Mouse (Mus musculus) midbrain, embryonic 13.5 days (tissue): Measurements from ENCODE around the gene Il12b. TPM values are rescaled to one million over a fixed set of nuclear protein-coding genes. Genes with fewer than 3 reads are reported as not detected.
A peak's percentile ranks its signal among the peaks of the same experiment; 100 is the strongest.

Source experiments
- ATAC-seq: fragments of 200-750 bp; cut with Nextera tagmentation; 2 replicates; pipeline ENCODE4 v1.8.0; 2017; ENCODE audit warnings: mild to moderate bottlenecking, moderate TSS enrichment, moderate library complexity
- H3K27ac ChIP-seq: fragments of 300-500 bp; sonication (generic); 2 replicates; pipeline ENCODE4 v1.5.1; 2015; ENCODE audit warnings: inconsistent platforms, mild to moderate bottlenecking, moderate library complexity
- H3K27me3 ChIP-seq: fragments of 300-500 bp; sonication (generic); 2 replicates; pipeline ENCODE4 v1.6.1; 2015; ENCODE audit warnings: mild to moderate bottlenecking, inconsistent platforms
- H3K36me3 ChIP-seq: fragments of 300-500 bp; sonication (generic); 2 replicates; pipeline ENCODE4 v1.6.1; 2015; ENCODE audit warnings: mild to moderate bottlenecking, inconsistent platforms
- H3K4me1 ChIP-seq: fragments of 300-500 bp; sonication (generic); replicated peaks from 2 replicates; pipeline ENCODE4 v1.6.1; 2015; ENCODE audit warnings: inconsistent platforms
- H3K4me2 ChIP-seq: fragments of 300-500 bp; sonication (generic); replicated peaks from 2 replicates; pipeline ENCODE4 v1.6.1; 2015; ENCODE audit warnings: moderate library complexity, mild to moderate bottlenecking, inconsistent platforms
- H3K4me3 ChIP-seq: fragments of 300-500 bp; sonication (generic); replicated peaks from 2 replicates; pipeline ENCODE4 v1.5.1; 2015; ENCODE audit warnings: mild to moderate bottlenecking, inconsistent platforms
- H3K9ac ChIP-seq: fragments of 300-500 bp; sonication (generic); replicated peaks from 2 replicates; pipeline ENCODE4 v1.6.1; 2015; ENCODE audit warnings: mild to moderate bottlenecking, inconsistent platforms
- H3K9me3 ChIP-seq: fragments of 300-500 bp; sonication (generic); 2 replicates; pipeline ENCODE4 v1.6.1; 2016; ENCODE audit warnings: mild to moderate bottlenecking, inconsistent platforms
- WGBS: fragments of 180-500 bp; shearing (Covaris S2); methylation state at CpG from one replicate; pipeline ENCODE4 v1.1.7; 2015; 5-methylcytosine and 5-hydroxymethylcytosine counted together
- polyA plus RNA-seq: library from polyadenylated mRNA; unstranded; fragments of >200 nt; fragmentation: Nextera tagmentation; extraction: Ambion mirVana; gene quantifications from 2 replicates; pipeline ENCODE4 v1.2.1, GENCODE M21; 2015

The Il12b gene
- 0.10 TPM in 1 of 2 replicates, not detected in the other for polyA plus RNA-seq

DNA sequence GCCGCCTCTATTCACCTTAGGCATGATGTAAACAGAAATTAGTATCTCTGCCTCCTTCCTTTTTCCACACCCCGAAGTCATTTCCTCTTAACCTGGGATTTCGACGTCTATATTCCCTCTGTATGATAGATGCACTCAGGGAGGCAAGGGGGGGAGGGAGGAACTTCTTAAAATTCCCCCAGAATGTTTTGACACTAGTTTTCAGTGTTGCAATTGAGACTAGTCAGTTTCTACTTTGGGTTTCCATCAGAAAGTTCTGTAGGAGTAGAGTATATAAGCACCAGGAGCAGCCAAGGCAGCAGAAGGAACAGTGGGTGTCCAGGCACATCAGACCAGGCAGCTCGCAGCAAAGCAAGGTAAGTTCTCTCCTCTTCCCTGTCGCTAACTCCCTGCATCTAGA is at the start of gene Il12b:
Il12b (plus strand) TSS at position 301 of the 400 bp plus-strand sequence.
- H3K36me3 ChIP-seq = no peaks in the 10 kb centered on the region
- H3K27me3 ChIP-seq = peaks cover 12% of the 10 kb centered on the region
- no peaks in the 10 kb centered on the region for H3K9me3 ChIP-seq
- WGBS = 78% methylated on average over 6 of the region's 6 CpGs
- no peak within 1 kb of the TSS for H3K27ac ChIP-seq
- ATAC-seq = no peak
- peak within 1 kb of the TSS; percentile 52; the same call in 1 of the 2 replicates for H3K9ac ChIP-seq
- H3K4me3 ChIP-seq = peak within 1 kb of the TSS; percentile 37
- 0 out of 2 replicates have a peak, but pooled peaks cover 12% of the 10 kb centered on the region for H3K4me1 ChIP-seq
- H3K4me2 ChIP-seq = peak within 1 kb of the TSS; percentile 57

DNA sequence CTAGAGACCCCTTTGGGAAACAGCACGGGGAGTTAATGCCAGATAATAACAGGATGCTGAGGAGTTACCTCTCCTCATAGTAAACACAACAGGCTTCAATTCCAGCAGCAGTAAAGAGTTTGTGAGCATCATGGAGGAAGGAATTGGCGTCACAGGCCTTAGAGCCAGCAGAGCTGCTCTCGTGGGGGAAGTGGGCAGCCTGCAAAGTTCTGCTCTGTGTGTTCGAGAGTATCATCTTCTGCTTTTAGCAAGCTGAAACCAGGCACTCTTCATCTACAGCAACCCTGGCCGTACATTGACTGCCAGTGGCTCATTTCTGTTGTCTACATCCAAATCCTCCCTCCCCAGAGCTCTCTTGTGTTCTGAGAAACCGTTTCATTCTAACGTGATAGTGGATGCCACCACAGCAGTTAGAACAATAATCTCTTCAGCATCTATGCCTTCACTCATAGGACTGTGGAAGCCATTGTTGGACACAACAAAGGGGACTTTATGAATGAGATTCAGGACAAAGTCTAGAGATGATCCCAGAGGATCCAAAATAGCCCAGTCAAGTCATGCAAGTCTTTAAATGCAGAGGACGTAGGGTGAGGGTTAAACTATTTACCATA is 44.9 kb upstream of the Il12b start:
- H3K36me3 ChIP-seq = no peaks in the 10 kb centered on the region
- no peaks in the 10 kb centered on the region for H3K9me3 ChIP-seq
- H3K4me2 ChIP-seq = no peak overlapping the region
- ATAC-seq = no peak
- WGBS = 77% methylated on average over 8 of the region's 8 CpGs
- no peak overlapping the region for H3K4me3 ChIP-seq
- no peaks in the 10 kb centered on the region for H3K27me3 ChIP-seq
- H3K27ac ChIP-seq = no peak overlapping the region
- H3K4me1 ChIP-seq = no peaks in the 10 kb centered on the region
- no peak overlapping the region for H3K9ac ChIP-seq

- H3K9ac ChIP-seq = no peak overlapping the region
- no peaks in the 10 kb centered on the region for H3K36me3 ChIP-seq
- H3K4me2 ChIP-seq = no peak overlapping the region
- ATAC-seq = no peak
- no peaks in the 10 kb centered on the region for H3K4me1 ChIP-seq
- no peak overlapping the region for H3K4me3 ChIP-seq
- H3K27ac ChIP-seq = no peak overlapping the region
- whole genome bisulfite sequencing = 97% methylated on average over 4 of the region's 4 CpGs
- no peaks in the 10 kb centered on the region for H3K9me3 ChIP-seq
- H3K27me3 ChIP-seq = no peaks in the 10 kb centered on the region
These were observed 43.7 kb upstream of the Il12b start for GRCm38 (mm10) chr11:44356171-44356570.

GRCm38 (mm10) chr11:44364536-44364935 is 35.3 kb upstream of the Il12b start:
- no peak overlapping the region for H3K4me3 ChIP-seq
- no peaks in the 10 kb centered on the region for H3K9me3 ChIP-seq
- no peak overlapping the region for H3K4me2 ChIP-seq
- no peak overlapping the region for H3K27ac ChIP-seq
- H3K4me1 ChIP-seq = no peaks in the 10 kb centered on the region
- ATAC-seq = no peak
- no peaks in the 10 kb centered on the region for H3K27me3 ChIP-seq
- H3K36me3 ChIP-seq = no peaks in the 10 kb centered on the region
- no peak overlapping the region for H3K9ac ChIP-seq

DNA sequence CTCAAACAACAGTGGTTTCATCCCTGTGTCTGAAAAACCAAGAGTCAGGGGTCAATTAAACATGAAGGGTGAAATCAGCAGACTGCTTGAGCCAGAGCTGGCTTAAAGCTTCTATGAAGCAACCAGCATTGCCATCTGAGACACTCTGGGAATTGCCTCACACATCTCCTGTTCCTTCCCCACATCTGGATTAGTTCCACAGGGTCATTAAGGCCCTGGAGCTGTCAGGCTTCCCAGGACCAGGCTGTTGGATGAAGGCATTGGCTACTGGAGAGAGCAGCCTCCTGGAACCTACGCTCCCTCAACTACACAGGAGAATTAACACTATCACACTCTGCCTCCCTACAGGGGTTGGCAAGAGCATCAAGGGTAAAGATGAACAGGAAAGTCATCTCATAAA is 32.2 kb upstream of the Il12b start:
- ATAC-seq = no peak
- Histone ChIP-seq H3K36me3 (no peaks in the 10 kb centered on the region), H3K4me3 (no peak overlapping the region), H3K9ac (no peak overlapping the region), H3K9me3 (no peaks in the 10 kb centered on the region), H3K4me2 (no peak overlapping the region), H3K27me3 (no peaks in the 10 kb centered on the region), H3K4me1 (no peaks in the 10 kb centered on the region), H3K27ac (no peak overlapping the region)
- WGBS = 86% methylated on average over 1 of the region's 1 CpGs

DNA sequence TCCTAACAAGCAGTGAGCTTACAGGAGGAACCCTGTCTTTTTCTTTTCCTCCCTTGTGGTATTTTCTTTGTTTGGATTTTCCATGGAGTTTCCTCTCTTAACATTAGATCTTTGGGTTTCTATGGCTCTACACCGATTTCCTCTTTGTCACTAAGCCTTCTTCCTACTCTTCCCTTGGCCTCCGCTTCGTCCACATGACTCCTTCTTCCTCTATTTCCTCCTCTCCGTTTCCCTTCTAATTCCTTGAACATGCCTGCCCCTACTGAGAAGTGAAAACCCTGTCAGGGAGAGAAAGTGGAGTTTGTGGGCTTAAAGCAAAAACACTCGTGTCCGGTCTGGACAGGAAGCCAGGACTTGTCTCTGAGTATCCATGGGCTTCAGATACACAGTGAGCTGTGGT is 27.0 kb upstream of the Il12b start:
- H3K4me2 ChIP-seq = no peak overlapping the region
- no peak overlapping the region for H3K4me3 ChIP-seq
- H3K9me3 ChIP-seq = no peaks in the 10 kb centered on the region
- H3K27me3 ChIP-seq = no peaks in the 10 kb centered on the region
- H3K4me1 ChIP-seq = no peaks in the 10 kb centered on the region
- H3K36me3 ChIP-seq = no peaks in the 10 kb centered on the region
- H3K9ac ChIP-seq = no peak overlapping the region
- WGBS = 89% methylated on average over 6 of the region's 6 CpGs
- no peak for ATAC-seq
- no peak overlapping the region for H3K27ac ChIP-seq

- WGBS = 85% methylated on average over 5 of the region's 5 CpGs
- Histone ChIP-seq H3K9me3 (no peaks in the 10 kb centered on the region), H3K27ac (no peak overlapping the region), H3K4me1 (no peaks in the 10 kb centered on the region), H3K4me2 (no peak overlapping the region), H3K27me3 (no peaks in the 10 kb centered on the region), H3K4me3 (no peak overlapping the region), H3K36me3 (no peaks in the 10 kb centered on the region), H3K9ac (no peak overlapping the region)
- no peak for ATAC-seq
These were observed 22.0 kb upstream of the Il12b start for GRCm38 (mm10) chr11:44377879-44378278.

DNA sequence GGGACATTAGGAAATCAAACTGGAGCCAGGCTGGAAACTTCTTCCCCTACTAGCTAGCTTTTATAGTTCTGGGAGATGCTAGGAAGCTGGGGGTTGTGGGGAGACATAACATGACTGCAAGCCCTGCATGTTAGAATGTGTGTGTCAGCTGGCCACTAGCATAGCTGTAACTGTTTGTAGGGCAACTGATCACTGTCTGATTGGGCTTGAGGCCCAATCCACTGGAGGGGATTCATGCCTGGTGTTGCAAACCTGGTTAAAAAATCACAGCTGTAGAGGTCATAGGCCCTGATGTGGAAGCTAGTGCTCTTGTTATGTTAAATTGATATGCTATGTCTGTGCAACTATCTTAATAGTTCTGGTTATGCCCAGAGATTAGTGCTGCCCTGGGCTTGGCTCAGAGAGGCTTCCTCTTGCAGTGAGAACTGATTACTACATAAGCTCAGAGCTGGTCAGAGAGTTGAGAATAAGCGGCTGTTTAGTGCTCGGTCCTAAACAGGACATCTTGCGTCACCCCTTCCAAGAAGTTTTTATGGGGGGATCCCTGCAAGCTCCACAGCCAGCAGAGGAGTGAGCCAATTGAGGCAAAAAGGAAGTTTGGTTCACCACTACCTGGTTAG is 19.3 kb upstream of the Il12b start:
- no peak overlapping the region for H3K4me2 ChIP-seq
- no peaks in the 10 kb centered on the region for H3K4me1 ChIP-seq
- no peak for ATAC-seq
- no peaks in the 10 kb centered on the region for H3K9me3 ChIP-seq
- no peaks in the 10 kb centered on the region for H3K27me3 ChIP-seq
- H3K27ac ChIP-seq = no peak overlapping the region
- H3K4me3 ChIP-seq = no peak overlapping the region
- WGBS = 95% methylated on average over 3 of the region's 3 CpGs
- no peak overlapping the region for H3K9ac ChIP-seq
- H3K36me3 ChIP-seq = no peaks in the 10 kb centered on the region

DNA sequence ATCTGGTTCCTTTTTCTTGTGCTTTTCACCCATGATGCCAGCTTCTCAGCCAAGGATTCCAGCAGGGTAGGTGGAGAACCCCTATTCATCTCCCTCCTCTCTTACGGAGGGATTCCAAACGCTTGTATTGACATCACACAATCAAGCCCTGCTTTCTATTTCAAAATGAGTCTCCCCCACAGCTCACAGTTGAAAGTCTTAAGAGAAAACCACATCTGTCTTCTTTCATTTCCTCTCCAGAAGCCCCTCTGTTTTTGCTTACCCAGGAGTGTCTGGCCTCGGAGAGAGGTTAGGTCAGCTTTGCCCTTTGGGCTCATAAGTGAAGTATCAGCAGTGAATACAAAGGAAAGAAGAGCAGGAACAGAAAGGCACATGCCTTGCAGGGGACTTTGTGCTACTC is 17.7 kb upstream of the Il12b start:
- H3K4me1 ChIP-seq = no peaks in the 10 kb centered on the region
- H3K4me3 ChIP-seq = no peak overlapping the region
- WGBS = 33% methylated on average over 3 of the region's 3 CpGs
- no peaks in the 10 kb centered on the region for H3K36me3 ChIP-seq
- no peaks in the 10 kb centered on the region for H3K9me3 ChIP-seq
- no peak overlapping the region for H3K27ac ChIP-seq
- no peaks in the 10 kb centered on the region for H3K27me3 ChIP-seq
- no peak for ATAC-seq
- H3K9ac ChIP-seq = no peak overlapping the region
- no peak overlapping the region for H3K4me2 ChIP-seq

DNA sequence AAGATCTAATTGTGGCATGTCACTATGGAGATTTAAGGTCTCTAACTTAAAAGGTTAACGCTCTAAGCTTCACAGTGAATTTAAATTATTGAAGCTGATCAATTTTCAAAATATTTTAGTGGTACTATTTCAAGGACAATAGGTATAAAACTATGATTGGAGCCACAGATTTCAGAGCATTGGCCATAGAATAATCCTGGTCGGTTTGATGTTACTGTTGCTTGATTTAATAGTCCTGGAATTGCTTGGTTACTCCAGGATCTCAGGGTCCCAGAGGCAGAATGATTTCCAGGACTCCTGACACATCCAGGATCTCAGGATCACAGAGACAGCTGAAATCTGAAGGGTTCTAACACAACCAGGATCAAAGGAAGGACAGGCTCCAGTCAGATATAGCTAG is 12.8 kb upstream of the Il12b start:
- H3K9me3 ChIP-seq = no peaks in the 10 kb centered on the region
- H3K36me3 ChIP-seq = no peaks in the 10 kb centered on the region
- no peak overlapping the region for H3K27ac ChIP-seq
- H3K9ac ChIP-seq = no peak overlapping the region
- WGBS = 76% methylated on average over 2 of the region's 2 CpGs
- H3K4me2 ChIP-seq = no peak overlapping the region
- ATAC-seq = no peak
- H3K4me3 ChIP-seq = no peak overlapping the region
- no peaks in the 10 kb centered on the region for H3K27me3 ChIP-seq
- H3K4me1 ChIP-seq = no peaks in the 10 kb centered on the region

- no peaks in the 10 kb centered on the region for H3K9me3 ChIP-seq
- 53% methylated on average over 6 of the region's 6 CpGs for WGBS
These were observed 9.7 kb upstream of the Il12b start for GRCm38 (mm10) chr11:44389993-44390701.

DNA sequence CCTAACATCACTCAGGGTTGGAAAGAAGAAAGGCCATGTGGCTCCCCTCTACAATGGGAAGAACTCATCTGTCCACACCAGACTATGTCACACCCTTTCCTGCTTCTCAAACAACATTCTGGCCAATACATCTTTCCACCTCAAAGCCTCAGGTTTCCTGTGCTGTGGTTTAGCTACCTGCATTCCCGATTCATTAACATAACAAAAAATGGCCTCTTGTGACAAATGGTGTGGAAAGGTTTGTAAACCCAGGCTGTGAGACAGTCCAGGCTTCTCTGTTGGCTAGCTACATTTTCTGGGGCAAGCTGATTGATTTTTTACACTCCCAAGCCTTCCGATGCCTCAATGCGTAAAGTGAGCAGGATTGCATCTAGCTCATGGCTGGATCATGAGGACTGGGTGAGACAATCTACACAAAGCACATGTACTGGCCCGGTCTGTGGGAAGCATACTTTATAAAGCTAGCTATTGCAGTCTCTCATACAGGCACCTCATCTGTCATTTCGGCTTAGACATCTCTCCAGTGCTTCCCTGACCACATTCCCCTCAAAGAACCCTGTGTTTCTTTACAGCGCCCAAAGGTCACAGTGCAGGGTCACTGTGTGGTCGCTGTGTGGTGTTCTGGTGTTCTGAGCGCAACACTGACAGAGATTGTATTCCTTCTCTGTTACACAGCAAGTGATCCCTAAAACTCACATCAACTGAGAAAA is 6.6 kb upstream of the Il12b start:
- ATAC-seq = no peak
- Histone ChIP-seq H3K27ac (no peak overlapping the region), H3K4me1 (0 out of 2 replicates have a peak, but pooled peaks cover 1% of the 10 kb centered on the region), H3K9ac (no peak overlapping the region), H3K27me3 (no peaks in the 10 kb centered on the region), H3K36me3 (no peaks in the 10 kb centered on the region), H3K9me3 (no peaks in the 10 kb centered on the region), H3K4me2 (no peak overlapping the region), H3K4me3 (no peak overlapping the region)
- 91% methylated on average over 8 of the region's 8 CpGs for WGBS

More at GRCm38 (mm10) chr11:44389993-44390701, 9.7 kb upstream of the Il12b start:
- Histone ChIP-seq H3K9ac (no peak overlapping the region), H3K4me3 (no peak overlapping the region), H3K4me2 (no peak overlapping the region), H3K4me1 (no peaks in the 10 kb centered on the region), H3K27ac (no peak overlapping the region), H3K27me3 (no peaks in the 10 kb centered on the region), H3K36me3 (no peaks in the 10 kb centered on the region)
- no peak for ATAC-seq
